Mouse (Mus musculus): ENCODE results near the gene Copz1. TPM values are rescaled to one million over a fixed set of nuclear protein-coding genes. Genes with fewer than 3 reads are reported as not detected.
"Not testable (repeated sequence)": the region's sequence is repeated elsewhere in the genome, so short reads cannot be mapped to it uniquely, and the experiment has no call there.

The Copz1 gene
- total RNA-seq, 2 experiments from 2014 or later: 87.7 to 246 TPM

GRCm38 (mm10) chr15:103250195-103250740 is 22.2 kb upstream of the Copz1 start:
- peak; percentile 60 for ATAC-seq (ENCODE audit: poor library complexity, severe bottlenecking)

- no peak for ATAC-seq (ENCODE audit: poor library complexity, severe bottlenecking)
These were observed 20.9 kb upstream of the Copz1 start for GRCm38 (mm10) chr15:103251595-103251994.

- peak; percentile 66 for ATAC-seq (ENCODE audit: poor library complexity, severe bottlenecking)
These were observed 19.9 kb upstream of the Copz1 start for GRCm38 (mm10) chr15:103252660-103253059.

- ATAC-seq (ENCODE audit: poor library complexity, severe bottlenecking): no peak
These were observed 19.2 kb upstream of the Copz1 start for GRCm38 (mm10) chr15:103253352-103253751.

GRCm38 (mm10) chr15:103255169-103255568 is 17.3 kb upstream of the Copz1 start:
- ATAC-seq (ENCODE audit: poor library complexity, severe bottlenecking): peak; percentile 38

GRCm38 (mm10) chr15:103256210-103256986 is 16.1 kb upstream of the Copz1 start:
- no peak for ATAC-seq (ENCODE audit: poor library complexity, severe bottlenecking)

GRCm38 (mm10) chr15:103257790-103258728 is 14.5 kb upstream of the Copz1 start, which contains the start of gene Nfe2:
Gene Nfe2 (minus strand): TSS chr15:103258403.
- peak; percentile 83 for ATAC-seq (ENCODE audit: poor library complexity, severe bottlenecking)

GRCm38 (mm10) chr15:103259162-103259561 is 13.4 kb upstream of the Copz1 start:
- no peak for ATAC-seq (ENCODE audit: poor library complexity, severe bottlenecking)

- ATAC-seq (ENCODE audit: poor library complexity, severe bottlenecking): no peak
These were observed 12.5 kb upstream of the Copz1 start for GRCm38 (mm10) chr15:103259989-103260388.

- no peak for ATAC-seq (ENCODE audit: poor library complexity, severe bottlenecking)
These were observed 7.7 kb upstream of the Copz1 start for GRCm38 (mm10) chr15:103264794-103265193.

- ATAC-seq (ENCODE audit: poor library complexity, severe bottlenecking): 0 out of 2 replicates have a peak, but pooled peaks have one; percentile 16
These were observed 3.6 kb upstream of the Copz1 start for GRCm38 (mm10) chr15:103268903-103269302.

GRCm38 (mm10) chr15:103275943-103276342 is 3.4 kb downstream of the Copz1 start:
- ATAC-seq (ENCODE audit: poor library complexity, severe bottlenecking): not testable (repeated sequence)

GRCm38 (mm10) chr15:103277949-103278348 is 5.4 kb downstream of the Copz1 start:
- ATAC-seq (ENCODE audit: poor library complexity, severe bottlenecking): no peak

- ATAC-seq (ENCODE audit: poor library complexity, severe bottlenecking): 0 out of 2 replicates have a peak, but pooled peaks have one; percentile 22
These were observed 7.2 kb downstream of the Copz1 start for GRCm38 (mm10) chr15:103279750-103280149.

GRCm38 (mm10) chr15:103280817-103281464 is 8.4 kb downstream of the Copz1 start:
- ATAC-seq (ENCODE audit: poor library complexity, severe bottlenecking): peak; percentile 90

- no peak for ATAC-seq (ENCODE audit: poor library complexity, severe bottlenecking)
These were observed 9.1 kb downstream of the Copz1 start for GRCm38 (mm10) chr15:103281465-103282205.

- peak; percentile 64 for ATAC-seq (ENCODE audit: poor library complexity, severe bottlenecking)
These were observed 11.6 kb downstream of the Copz1 start for GRCm38 (mm10) chr15:103284066-103284465.

GRCm38 (mm10) chr15:103284647-103285046 is 12.1 kb downstream of the Copz1 start:
- ATAC-seq (ENCODE audit: poor library complexity, severe bottlenecking): no peak

- ATAC-seq (ENCODE audit: poor library complexity, severe bottlenecking): no peak
These were observed 13.4 kb downstream of the Copz1 start for GRCm38 (mm10) chr15:103285778-103286417.
